Mouse (Mus musculus) hindbrain, embryonic 16.5 days (tissue): Measurements from ENCODE around the gene Vmn2r89. TPM values are rescaled to one million over a fixed set of nuclear protein-coding genes. Genes with fewer than 3 reads are reported as not detected.
"Not testable (repeated sequence)": the region's sequence is repeated elsewhere in the genome, so short reads cannot be mapped to it uniquely, and the experiment has no call there.

ENCODE experiments used
- ATAC-seq: fragments of 200-750 bp; cut with Nextera tagmentation; 2 replicates; pipeline ENCODE4 v1.8.0; 2017; ENCODE audit warnings: moderate TSS enrichment, moderate library complexity
- H3K27ac ChIP-seq: fragments of 300-500 bp; sonication (generic); 2 replicates; pipeline ENCODE4 v1.5.1; 2014; ENCODE audit warnings: low read depth, mild to moderate bottlenecking, control low read depth, low read length, moderate library complexity
- H3K27me3 ChIP-seq: fragments of 300-500 bp; sonication (generic); replicated peaks from 2 replicates; pipeline ENCODE4 v1.6.1; 2014; ENCODE audit warnings: low read length; ENCODE audit not compliant: control insufficient read depth, insufficient read depth
- H3K36me3 ChIP-seq: fragments of 300-500 bp; sonication (generic); 2 replicates; pipeline ENCODE4 v1.6.1; 2014; ENCODE audit warnings: mild to moderate bottlenecking, low read length, moderate library complexity, mixed read lengths; ENCODE audit not compliant: control insufficient read depth, insufficient read depth
- H3K4me1 ChIP-seq: fragments of 300-500 bp; sonication (generic); 2 replicates; pipeline ENCODE4 v1.6.1; 2014; ENCODE audit warnings: low read depth, low read length; ENCODE audit not compliant: control insufficient read depth, insufficient read depth
- H3K4me2 ChIP-seq: fragments of 300-500 bp; sonication (generic); 2 replicates; pipeline ENCODE4 v1.6.1; 2014; ENCODE audit warnings: mild to moderate bottlenecking, low read length, control low read depth, moderate library complexity
- H3K4me3 ChIP-seq: fragments of 300-500 bp; sonication (generic); 2 replicates; pipeline ENCODE4 v1.5.1; 2014; ENCODE audit warnings: mild to moderate bottlenecking, low read length, control low read depth, moderate library complexity
- H3K9ac ChIP-seq: fragments of 300-500 bp; sonication (generic); 2 replicates; pipeline ENCODE4 v1.6.1; 2014; ENCODE audit warnings: low read depth, mild to moderate bottlenecking, control low read depth, low read length, moderate library complexity
- H3K9me3 ChIP-seq: fragments of 300-500 bp; sonication (generic); 2 replicates; pipeline ENCODE4 v1.6.1; 2014; ENCODE audit warnings: mild to moderate bottlenecking, low read length, moderate library complexity; ENCODE audit not compliant: control insufficient read depth
- WGBS: fragments of 180-500 bp; shearing (Covaris S2); extraction: QIAGEN DNeasy Blood & Tissue Kit; methylation state at CpG from one replicate; pipeline ENCODE4 v1.1.7; 2014; 5-methylcytosine and 5-hydroxymethylcytosine counted together
- polyA plus RNA-seq: library from polyadenylated mRNA; unstranded; fragments of >200 nt; fragmentation: Nextera tagmentation; extraction: Ambion mirVana; gene quantifications from 2 replicates; pipeline ENCODE4 v1.2.1, GENCODE M21; 2015

Vmn2r89 gene
- polyA plus RNA-seq: not detected in 2 replicates

- WGBS: 76% methylated on average over 2 of the region's 2 CpGs
- H3K4me3 ChIP-seq, H3K4me2 ChIP-seq, H3K27me3 ChIP-seq, H3K27ac ChIP-seq, H3K9ac ChIP-seq, H3K9me3 ChIP-seq, H3K36me3 ChIP-seq, H3K4me1 ChIP-seq, ATAC-seq: not testable (repeated sequence)
Measured at GRCm38 (mm10) chr14:51451557-51451956, at the start of gene Vmn2r89. Gene Vmn2r89, plus strand, starts transcription at chr14:51451857.

GRCm38 (mm10) chr14:51410520-51410919 lies 41.1 kb upstream of the Vmn2r89 start, which contains the start of gene Vmn2r88:
Gene Vmn2r88, plus strand, starts transcription at chr14:51410820.
- no peak within 1 kb of the TSS for H3K4me2 ChIP-seq
- H3K9ac ChIP-seq: no peak within 1 kb of the TSS
- WGBS: 88% methylated on average over 1 of the region's 1 CpGs
- no peak within 1 kb of the TSS for H3K27ac ChIP-seq
- no peaks in the 10 kb centered on the region for H3K27me3 ChIP-seq
- no peaks in the 10 kb centered on the region for H3K36me3 ChIP-seq
- H3K4me3 ChIP-seq: no peak within 1 kb of the TSS
- H3K4me1 ChIP-seq: no peaks in the 10 kb centered on the region
- ATAC-seq: no peak
- no peaks in the 10 kb centered on the region for H3K9me3 ChIP-seq

DNA sequence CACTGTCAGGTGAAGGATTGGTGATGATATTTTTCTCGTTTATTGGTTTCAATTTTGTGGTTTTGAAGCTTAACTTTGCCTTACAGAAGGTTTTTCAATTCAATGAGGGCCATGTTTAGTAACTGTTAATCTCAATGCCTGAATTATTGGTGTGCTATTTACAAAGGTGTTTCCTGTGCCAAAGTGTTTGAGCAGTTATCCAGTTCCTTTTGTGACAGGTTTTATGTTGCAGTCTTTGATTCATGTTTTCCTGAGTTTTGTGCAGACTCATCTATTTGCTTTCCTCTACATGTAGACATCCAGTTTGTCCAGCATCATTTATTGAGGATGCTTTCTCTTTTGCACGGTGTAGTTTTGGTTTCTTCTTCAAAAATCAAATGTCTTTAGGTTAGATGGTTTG lies 27.8 kb upstream of the Vmn2r89 start:
- Histone ChIP-seq H3K4me2 (no peak overlapping the region), H3K9me3 (0 out of 2 replicates have a peak, but pooled peaks cover 2% of the 10 kb centered on the region), H3K36me3 (no peaks in the 10 kb centered on the region), H3K27me3 (no peaks in the 10 kb centered on the region), H3K27ac (no peak overlapping the region), H3K4me1 (no peaks in the 10 kb centered on the region), H3K4me3 (no peak overlapping the region), H3K9ac (no peak overlapping the region)
- 73% methylated on average over 2 of the region's 2 CpGs for WGBS
- ATAC-seq: no peak

DNA sequence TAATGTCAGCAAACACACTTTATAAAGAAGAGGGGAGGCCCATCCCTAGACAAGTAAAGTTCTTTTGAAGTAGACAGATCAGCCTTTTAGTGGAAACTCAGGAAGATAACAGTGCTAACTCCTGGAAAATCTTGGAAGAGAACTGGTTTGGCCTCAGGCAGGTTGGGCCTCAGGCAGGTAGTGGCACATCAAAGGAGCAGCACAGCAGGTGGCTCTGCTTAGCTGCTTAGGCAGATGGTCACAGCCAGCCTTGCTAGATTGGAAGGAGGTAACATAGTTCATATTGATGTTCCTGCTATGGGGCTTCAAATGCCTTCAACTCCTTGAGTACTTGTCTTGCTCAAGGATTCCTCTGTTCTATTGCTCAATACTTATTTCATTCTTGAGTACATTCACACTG lies 21.5 kb upstream of the Vmn2r89 start:
- not testable (repeated sequence) for H3K4me1 ChIP-seq, ATAC-seq, H3K27ac ChIP-seq, H3K4me3 ChIP-seq, H3K36me3 ChIP-seq, H3K4me2 ChIP-seq, H3K27me3 ChIP-seq, H3K9ac ChIP-seq
- peaks cover 10% of the 10 kb centered on the region; the same call in 1 of the 2 replicates for H3K9me3 ChIP-seq

DNA sequence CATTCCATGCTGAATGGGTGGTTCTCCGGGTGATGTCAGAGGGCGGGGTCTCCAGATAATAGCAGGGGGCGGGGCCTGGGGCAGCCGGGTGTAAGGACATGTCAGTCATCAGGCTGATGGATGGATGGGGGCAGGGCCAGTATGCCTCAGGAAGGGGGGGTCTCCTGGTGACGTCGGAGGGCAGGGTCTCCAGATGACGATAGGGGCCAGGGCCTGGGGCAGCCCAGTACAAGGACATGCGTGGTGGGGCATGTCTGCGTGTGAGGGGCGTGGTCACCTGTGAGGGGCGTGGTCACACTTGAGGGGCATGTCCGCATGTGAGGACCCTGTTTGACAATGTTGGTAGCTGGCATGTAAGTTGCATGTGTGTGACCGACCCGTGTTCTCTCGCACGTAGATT lies 17.1 kb upstream of the Vmn2r89 start:
- H3K27ac ChIP-seq: no peak overlapping the region
- H3K36me3 ChIP-seq: no peaks in the 10 kb centered on the region
- ATAC-seq: no peak
- no peaks in the 10 kb centered on the region for H3K27me3 ChIP-seq
- H3K4me3 ChIP-seq: no peak overlapping the region
- no peak overlapping the region for H3K4me2 ChIP-seq
- WGBS: 90% methylated on average over 16 of the region's 16 CpGs
- H3K9ac ChIP-seq: no peak overlapping the region
- H3K9me3 ChIP-seq: peaks cover 14% of the 10 kb centered on the region
- no peaks in the 10 kb centered on the region for H3K4me1 ChIP-seq

- peaks cover 14% of the 10 kb centered on the region for H3K9me3 ChIP-seq
- no peak overlapping the region for H3K4me3 ChIP-seq
- WGBS: 98% methylated on average over 25 of the region's 26 CpGs
- no peaks in the 10 kb centered on the region for H3K36me3 ChIP-seq
- ATAC-seq: no peak
- H3K27ac ChIP-seq: no peak overlapping the region
- no peaks in the 10 kb centered on the region for H3K4me1 ChIP-seq
- no peaks in the 10 kb centered on the region for H3K27me3 ChIP-seq
- H3K4me2 ChIP-seq: no peak overlapping the region
- no peak overlapping the region for H3K9ac ChIP-seq
Measured at GRCm38 (mm10) chr14:51435020-51435419, 16.6 kb upstream of the Vmn2r89 start.

- peaks cover 14% of the 10 kb centered on the region for H3K9me3 ChIP-seq
- no peak overlapping the region for H3K4me2 ChIP-seq
- H3K36me3 ChIP-seq: no peaks in the 10 kb centered on the region
- 78% methylated on average over 4 of the region's 4 CpGs for WGBS
- no peaks in the 10 kb centered on the region for H3K27me3 ChIP-seq
- H3K9ac ChIP-seq: no peak overlapping the region
- H3K4me1 ChIP-seq: no peaks in the 10 kb centered on the region
- no peak overlapping the region for H3K27ac ChIP-seq
- H3K4me3 ChIP-seq: no peak overlapping the region
- ATAC-seq: no peak
Measured at GRCm38 (mm10) chr14:51438955-51439354, 12.7 kb upstream of the Vmn2r89 start.

DNA sequence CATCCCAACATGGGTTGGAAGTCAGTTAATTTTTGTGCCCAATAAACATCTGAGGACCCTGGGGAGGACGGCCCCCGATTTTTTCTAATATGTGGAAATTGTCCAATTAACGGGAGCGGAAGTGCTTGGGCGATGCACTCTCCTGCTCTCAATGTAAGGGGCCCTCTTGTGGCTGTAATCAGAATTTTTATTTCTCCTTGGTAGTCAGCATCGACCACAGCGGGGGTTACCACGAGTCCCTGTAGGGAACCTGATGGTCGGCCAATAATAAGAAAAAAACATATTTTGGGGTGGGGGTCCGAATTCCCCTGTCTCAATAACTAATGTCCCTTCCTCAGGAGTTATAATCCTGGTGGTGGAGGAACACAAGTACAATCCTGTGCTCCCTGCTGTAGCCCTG lies 28.6 kb downstream of the Vmn2r89 start:
- not testable (repeated sequence) for H3K4me2 ChIP-seq, H3K9me3 ChIP-seq, ATAC-seq, H3K4me3 ChIP-seq, H3K27me3 ChIP-seq, H3K36me3 ChIP-seq, H3K9ac ChIP-seq, H3K27ac ChIP-seq, H3K4me1 ChIP-seq
- WGBS: 89% methylated on average over 10 of the region's 10 CpGs

- not testable (repeated sequence) for H3K27me3 ChIP-seq, H3K4me1 ChIP-seq, H3K4me2 ChIP-seq, H3K9me3 ChIP-seq, H3K27ac ChIP-seq, H3K36me3 ChIP-seq, H3K4me3 ChIP-seq, H3K9ac ChIP-seq, ATAC-seq
- 89% methylated on average over 12 of the region's 12 CpGs for WGBS
Measured at GRCm38 (mm10) chr14:51481332-51482015, 29.8 kb downstream of the Vmn2r89 start.
